In genomic region chr1:104848920-104849272, GRCm38 (mm10) we compare ENCODE assay signal across 22 mouse cellular contexts.
DNase-seq lines count a peak whose midpoint lies in the region; ATAC-seq and TF ChIP-seq lines count a peak whose summit lies in the region.
"Had no signal": no experiment of that assay in that cellular context is flagged by ENCODE, and none has a peak within 500 bp of the region (broad histone marks: within the 10 kb centered on the region; RNA-seq: fewer than 3 reads in every experiment).

No protein-coding gene starts in this region.

- TF ChIP-seq CTCF in left cerebral cortex, adult 2 months (IDR thresholded peaks at IDR 0.05), result no peak
- no peak for TF ChIP-seq CTCF in hindbrain, postnatal 0 days (IDR thresholded peaks at IDR 0.05; ENCODE audit: low read depth)

- no peaks in the 10 kb centered on the region for H3K27me3 ChIP-seq in hindbrain, postnatal 0 days (ENCODE audit: insufficient read depth, low read length)
- H3K27me3 ChIP-seq: forebrain, embryonic 15.5 days; limb, embryonic 12.5 days; liver, embryonic 12.5 days; Patski had no signal

- no peak overlapping the region for H3K27ac ChIP-seq in left cerebral cortex, adult 2 months
- peak overlapping the region; percentile 21; the same call in 1 of the 2 replicates for H3K27ac ChIP-seq in hindbrain, postnatal 0 days
- H3K27ac ChIP-seq: forebrain, embryonic 15.5 days; heart, embryonic 10.5 days; limb, embryonic 12.5 days; liver, embryonic 12.5 days had no signal

- H3K4me1 ChIP-seq in hindbrain, postnatal 0 days (ENCODE audit: insufficient read depth, low read length), result no peaks in the 10 kb centered on the region
- H3K4me1 ChIP-seq: forebrain, embryonic 15.5 days; heart, embryonic 10.5 days; limb, embryonic 12.5 days; liver, embryonic 12.5 days had no signal

- intact Hi-C loops in left cerebral cortex, postnatal 4 days (cut with DNase I), result no loop called here
- intact Hi-C loops in left cerebral cortex, adult 2 months (cut with DNase I), result no loop called here

- peak; percentile 10 for DNase-seq in left cerebral cortex, postnatal 4 days
- DNase-seq in left cerebral cortex, adult 2 months (ENCODE audit: extremely low spot score in 1 of 2, low spot score in 2 of 2), result no peak
- DNase-seq in R1 (ENCODE audit: low read depth, low spot score), result peak; percentile 14
- DNase-seq in embryo, embryonic 10 days (ENCODE audit: low spot score), result peak; percentile 35
- DNase-seq in hindbrain, postnatal 0 days (ENCODE audit: low spot score), result peak; percentile 22
- DNase-seq in lung, postnatal 4 days, result no peak
- DNase-seq: adrenal gland, postnatal 14 days; cerebellum, adult 11 months; cerebellum, postnatal 25 days; gastrocnemius, postnatal 36 days; heart, postnatal 10 days; kidney, adult 9 months; kidney, postnatal 36 days; layer of hippocampus, adult 9-11 months; lung, adult 2 months had no signal

- H3K4me3 ChIP-seq in left cerebral cortex, adult 2 months, result no peak overlapping the region
- H3K4me3 ChIP-seq in hindbrain, postnatal 0 days (ENCODE audit: low read length), result no peak overlapping the region
- H3K4me3 ChIP-seq: forebrain, embryonic 15.5 days; heart, embryonic 10.5 days; limb, embryonic 12.5 days; liver, embryonic 12.5 days had no signal

- WGBS in hindbrain, postnatal 0 days, result 26% methylated on average over 4 of the region's 4 CpGs

- H3K36me3 ChIP-seq in hindbrain, postnatal 0 days (ENCODE audit: insufficient read depth, low read length), result no peaks in the 10 kb centered on the region
- H3K36me3 ChIP-seq: forebrain, embryonic 15.5 days; heart, embryonic 10.5 days; limb, embryonic 12.5 days; liver, embryonic 12.5 days had no signal

- no peak for ATAC-seq in hindbrain, postnatal 0 days
- no peak for ATAC-seq in granulocyte monocyte progenitor cell, adult 5-6 weeks (replicated peaks; ENCODE audit: poor library complexity, severe bottlenecking)
- ATAC-seq: activated CD4-positive, CD25-positive, alpha-beta regulatory T cell, adult 4 months; forebrain, embryonic 15.5 days; liver, embryonic 12.5 days; Patski had no signal

- no peak overlapping the region for H3K9ac ChIP-seq in hindbrain, postnatal 0 days (replicated peaks; ENCODE audit: low read length)
- H3K9ac ChIP-seq: forebrain, embryonic 15.5 days; limb, embryonic 12.5 days; liver, embryonic 12.5 days had no signal

- no peaks in the 10 kb centered on the region for H3K9me3 ChIP-seq in hindbrain, postnatal 0 days (ENCODE audit: low read length)
- H3K9me3 ChIP-seq: forebrain, embryonic 15.5 days; heart, embryonic 10.5 days; limb, embryonic 12.5 days; liver, embryonic 12.5 days had no signal

- H3K4me2 ChIP-seq in hindbrain, postnatal 0 days (ENCODE audit: low read depth, low read length), result no peak overlapping the region
- H3K4me2 ChIP-seq: forebrain, embryonic 15.5 days; limb, embryonic 12.5 days; liver, embryonic 12.5 days had no signal

Comparison
In these comparisons a context has a peak if more than half of its experiments do, and no peak if none do; other contexts are left out.
1. DNase-seq: peak in left cerebral cortex, postnatal 4 days (single experiment), R1 (single experiment), embryo, embryonic 10 days (single experiment) and hindbrain, postnatal 0 days (single experiment); none in left cerebral cortex, adult 2 months (0 of 2) and lung, postnatal 4 days (0 of 2).